Mouse (Mus musculus) T-cell, adult 2 months (primary cell): ENCODE measurements around the gene Ces2b.
"Not testable (repeated sequence)": the region's sequence is repeated elsewhere in the genome, so short reads cannot be mapped to it uniquely, and the experiment has no call there.

Source experiments
- DNase-seq: peaks from one replicate; pipeline ENCODE4 v3.0.0; 2022; ENCODE audit warnings: low spot score

Ces2b gene

GRCm38 (mm10) chr8:104831440-104831839 lies at the start of gene Ces2b:
Ces2b (plus strand) TSS chr8:104831572.
- no peak for DNase-seq

GRCm38 (mm10) chr8:104787049-104787448 lies 44.3 kb upstream of the Ces2b start:
- DNase-seq = no peak

GRCm38 (mm10) chr8:104788929-104789328 lies 42.4 kb upstream of the Ces2b start:
- DNase-seq = no peak

GRCm38 (mm10) chr8:104789886-104790680 lies 41.3 kb upstream of the Ces2b start:
- DNase-seq = peak; percentile 11

GRCm38 (mm10) chr8:104799385-104799784 lies 32.0 kb upstream of the Ces2b start:
- no peak for DNase-seq

- DNase-seq = no peak
These were observed 25.2 kb upstream of the Ces2b start for GRCm38 (mm10) chr8:104806127-104806526.

- no peak for DNase-seq
These were observed 22.6 kb upstream of the Ces2b start for GRCm38 (mm10) chr8:104808542-104809413.

- DNase-seq = no peak
These were observed 21.9 kb upstream of the Ces2b start for GRCm38 (mm10) chr8:104809436-104809835.

- no peak for DNase-seq
These were observed 4.5 kb upstream of the Ces2b start for GRCm38 (mm10) chr8:104826912-104827311.

GRCm38 (mm10) chr8:104828221-104828620 lies 3.2 kb upstream of the Ces2b start:
- DNase-seq = no peak

- no peak for DNase-seq
These were observed 10.1 kb downstream of the Ces2b start for GRCm38 (mm10) chr8:104841360-104842078.

- DNase-seq = no peak
These were observed 15.5 kb downstream of the Ces2b start, which contains the start of gene Ces2c for GRCm38 (mm10) chr8:104846831-104847230. Ces2c (plus strand) TSS chr8:104847068.

- DNase-seq = no peak
These were observed 16.5 kb downstream of the Ces2b start for GRCm38 (mm10) chr8:104847741-104848462.

GRCm38 (mm10) chr8:104866844-104867531 lies 35.6 kb downstream of the Ces2b start:
- not testable (repeated sequence) for DNase-seq

- not testable (repeated sequence) for DNase-seq
These were observed 37.5 kb downstream of the Ces2b start for GRCm38 (mm10) chr8:104868876-104869275.

GRCm38 (mm10) chr8:104886223-104886926 lies 55.0 kb downstream of the Ces2b start:
- DNase-seq = not testable (repeated sequence)
